Comparison of ENCODE assay signal across 24 mouse cellular contexts in genomic region chr13:88459474-88460173, GRCm38 (mm10).
DNase-seq lines count a peak whose midpoint lies in the region; ATAC-seq and TF ChIP-seq lines count a peak whose summit lies in the region.
"Had no signal": no experiment of that assay in that cellular context is flagged by ENCODE, and none has a peak within 500 bp of the region (broad histone marks: within the 10 kb centered on the region; RNA-seq: fewer than 3 reads in every experiment).

No protein-coding gene starts in this region.

- no peak overlapping the region for H3K4me3 ChIP-seq in lung, postnatal 0 days (ENCODE audit: low read depth, low read length)
- no peak overlapping the region for H3K4me3 ChIP-seq in liver, postnatal 0 days (ENCODE audit: low read depth, low read length)
- H3K4me3 ChIP-seq: embryonic facial prominence, embryonic 15.5 days; intestine, embryonic 15.5 days; limb, embryonic 10.5 days; midbrain, embryonic 12.5 days had no signal

- WGBS in lung, postnatal 0 days, result 39% methylated on average over 2 of the region's 2 CpGs
- WGBS in liver, postnatal 0 days (ENCODE audit: insufficient replicate concordance), result 39% methylated on average over 2 of the region's 2 CpGs

- H3K9ac ChIP-seq in lung, postnatal 0 days (replicated peaks; ENCODE audit: low read depth), result no peak overlapping the region
- no peak overlapping the region for H3K9ac ChIP-seq in liver, postnatal 0 days (replicated peaks)
- H3K9ac ChIP-seq: embryonic facial prominence, embryonic 15.5 days; intestine, embryonic 15.5 days; midbrain, embryonic 12.5 days had no signal

- TF ChIP-seq EP300 in lung, postnatal 0 days (IDR thresholded peaks at IDR 0.05), result no peak
- no peak for TF ChIP-seq EP300 in liver, postnatal 0 days (IDR thresholded peaks at IDR 0.05; ENCODE audit: low read depth)

- no peaks in the 10 kb centered on the region for H3K9me3 ChIP-seq in lung, postnatal 0 days (ENCODE audit: low read length)
- no peaks in the 10 kb centered on the region for H3K9me3 ChIP-seq in liver, postnatal 0 days (ENCODE audit: low read length)
- H3K9me3 ChIP-seq: embryonic facial prominence, embryonic 15.5 days; intestine, embryonic 15.5 days; limb, embryonic 10.5 days; midbrain, embryonic 12.5 days had no signal

- H3K36me3 ChIP-seq in lung, postnatal 0 days (ENCODE audit: insufficient read depth, low read length), result no peaks in the 10 kb centered on the region
- no peaks in the 10 kb centered on the region for H3K36me3 ChIP-seq in liver, postnatal 0 days (replicated peaks; ENCODE audit: insufficient read depth, low read length)
- H3K36me3 ChIP-seq: embryonic facial prominence, embryonic 15.5 days; intestine, embryonic 15.5 days; limb, embryonic 10.5 days; midbrain, embryonic 12.5 days had no signal

- 0 out of 2 replicates have a peak, but pooled peaks have one; percentile 8 for ATAC-seq in lung, postnatal 0 days
- peak; percentile 65 for ATAC-seq in common myeloid progenitor, adult 5-6 weeks (replicated peaks; ENCODE audit: low read depth, poor library complexity, severe bottlenecking)
- ATAC-seq in liver, postnatal 0 days, result peak; percentile 93
- ATAC-seq: activated CD4-positive, CD25-positive, alpha-beta regulatory T cell, adult 4 months; forebrain, embryonic 16.5 days; hindbrain, embryonic 16.5 days; intestine, embryonic 15.5 days had no signal

- DNase-seq in lung, postnatal 0 days (ENCODE audit: low spot score), result peak; percentile 46
- no peak for DNase-seq in lung, postnatal 14 days
- no peak for DNase-seq in liver, postnatal 0 days
- DNase-seq in urinary bladder, postnatal 36 days (ENCODE audit: low spot score in 2 of 2), result no peak
- no peak for DNase-seq in left cerebral cortex, adult 9 months (ENCODE audit: low spot score in 2 of 2)
- no peak for DNase-seq in right cerebral cortex, adult 2 months (ENCODE audit: low spot score in 2 of 2)
- DNase-seq: adrenal gland, postnatal 10 days; cerebellum, adult 8-10 months; cerebellum, postnatal 36 days; gastrocnemius, postnatal 36 days; kidney, adult 9 months; kidney, postnatal 14 days; lung, adult 18-20 months; lung, postnatal 4 days; right cerebral cortex, postnatal 14 days had no signal

- H3K27ac ChIP-seq in lung, postnatal 0 days (ENCODE audit: low read length), result no peak overlapping the region
- no peak overlapping the region for H3K27ac ChIP-seq in liver, postnatal 0 days (ENCODE audit: low read depth)
- H3K27ac ChIP-seq: embryonic facial prominence, embryonic 15.5 days; intestine, embryonic 15.5 days; limb, embryonic 10.5 days; midbrain, embryonic 12.5 days had no signal

- no peaks in the 10 kb centered on the region for H3K4me1 ChIP-seq in lung, postnatal 0 days (ENCODE audit: insufficient read depth, low read depth, low read length)
- no peaks in the 10 kb centered on the region for H3K4me1 ChIP-seq in liver, postnatal 0 days (ENCODE audit: insufficient read depth)
- H3K4me1 ChIP-seq: embryonic facial prominence, embryonic 15.5 days; intestine, embryonic 15.5 days; limb, embryonic 10.5 days; midbrain, embryonic 12.5 days had no signal

- H3K27me3 ChIP-seq in lung, postnatal 0 days (replicated peaks; ENCODE audit: insufficient read depth, low read length), result no peaks in the 10 kb centered on the region
- no peaks in the 10 kb centered on the region for H3K27me3 ChIP-seq in liver, postnatal 0 days (ENCODE audit: insufficient read depth, low read length)
- H3K27me3 ChIP-seq: embryonic facial prominence, embryonic 15.5 days; intestine, embryonic 15.5 days; midbrain, embryonic 12.5 days had no signal

- no peak for TF ChIP-seq CTCF in lung, postnatal 0 days (IDR thresholded peaks at IDR 0.05)
- TF ChIP-seq CTCF in liver, postnatal 0 days (IDR thresholded peaks at IDR 0.05; ENCODE audit: low read depth), result no peak

- H3K4me2 ChIP-seq in lung, postnatal 0 days (replicated peaks; ENCODE audit: low read depth, low read length), result no peak overlapping the region
- no peak overlapping the region for H3K4me2 ChIP-seq in liver, postnatal 0 days (ENCODE audit: low read depth, low read length)
- H3K4me2 ChIP-seq: embryonic facial prominence, embryonic 15.5 days; heart, embryonic 11.5 days; intestine, embryonic 15.5 days; midbrain, embryonic 12.5 days had no signal

Comparison
In these comparisons a context has a peak if more than half of its experiments do, and no peak if none do; other contexts are left out.
1. ATAC-seq: peak in every context shown above with its lines; median percentile 93 in liver, postnatal 0 days; 65 in common myeloid progenitor, adult 5-6 weeks; 8 in lung, postnatal 0 days.